Mouse (Mus musculus): ENCODE results near the gene Ccnk.
A peak's percentile ranks its signal among the peaks of the same experiment; 100 is the strongest.

The Ccnk gene

GRCm38 (mm10) chr12:108179321-108180266 lies at the start of gene Ccnk:
Gene Ccnk, plus strand, starts transcription at chr12:108179579.
- DNase-seq, result peak; percentile 100

GRCm38 (mm10) chr12:108132450-108133070 lies 46.8 kb upstream of the Ccnk start:
- DNase-seq, result peak; percentile 83

- DNase-seq, result peak; percentile 51
Measured at GRCm38 (mm10) chr12:108133181-108133580, 46.2 kb upstream of the Ccnk start.

- DNase-seq, result peak; percentile 22
Measured at GRCm38 (mm10) chr12:108135610-108136208, 43.7 kb upstream of the Ccnk start.

GRCm38 (mm10) chr12:108143624-108144498 lies 35.5 kb upstream of the Ccnk start:
- DNase-seq, result peak; percentile 78

- no peak for DNase-seq
Measured at GRCm38 (mm10) chr12:108145198-108145597, 34.2 kb upstream of the Ccnk start.

GRCm38 (mm10) chr12:108149764-108150163 lies 29.6 kb upstream of the Ccnk start:
- no peak for DNase-seq

- DNase-seq, result no peak
Measured at GRCm38 (mm10) chr12:108152743-108153142, 26.6 kb upstream of the Ccnk start.

- DNase-seq, result no peak
Measured at GRCm38 (mm10) chr12:108159863-108160262, 19.5 kb upstream of the Ccnk start.

GRCm38 (mm10) chr12:108162036-108162435 lies 17.3 kb upstream of the Ccnk start:
- DNase-seq, result peak; percentile 42

GRCm38 (mm10) chr12:108163706-108164105 lies 15.7 kb upstream of the Ccnk start:
- DNase-seq, result no peak

- DNase-seq, result no peak
Measured at GRCm38 (mm10) chr12:108168909-108169308, 10.5 kb upstream of the Ccnk start.

GRCm38 (mm10) chr12:108170467-108170866 lies 8.9 kb upstream of the Ccnk start:
- no peak for DNase-seq

- no peak for DNase-seq
Measured at GRCm38 (mm10) chr12:108171336-108171735, 8.0 kb upstream of the Ccnk start.

- DNase-seq, result no peak
Measured at GRCm38 (mm10) chr12:108172639-108173038, 6.7 kb upstream of the Ccnk start.

GRCm38 (mm10) chr12:108174606-108175505 lies 4.5 kb upstream of the Ccnk start:
- peak; percentile 63 for DNase-seq

- no peak for DNase-seq
Measured at GRCm38 (mm10) chr12:108176366-108176765, 3.0 kb upstream of the Ccnk start.

GRCm38 (mm10) chr12:108178331-108179245 lies 791 bp upstream of the Ccnk start:
- peak; percentile 51 for DNase-seq

- DNase-seq, result no peak
Measured at GRCm38 (mm10) chr12:108179246-108179320, 296 bp upstream of the Ccnk start, which contains the start of gene Setd3. Gene Setd3, minus strand, starts transcription at chr12:108179314.

GRCm38 (mm10) chr12:108181716-108182115 lies 2.3 kb downstream of the Ccnk start:
- DNase-seq, result no peak

GRCm38 (mm10) chr12:108187541-108188091 lies 8.2 kb downstream of the Ccnk start:
- no peak for DNase-seq
